Mouse (Mus musculus): ENCODE data around the gene Mfge8.

Gene Mfge8

GRCm38 (mm10) chr7:79130385-79130784, 18.5 kb downstream of the Mfge8 start:
- DNase-seq (ENCODE audit: low spot score in 2 of 2), result no peak

- no peak for DNase-seq (ENCODE audit: low spot score in 2 of 2)
These were observed 19.0 kb downstream of the Mfge8 start for GRCm38 (mm10) chr7:79129883-79130282.

GRCm38 (mm10) chr7:79123465-79123864, 25.4 kb downstream of the Mfge8 start:
- DNase-seq (ENCODE audit: low spot score in 2 of 2), result no peak

DNA sequence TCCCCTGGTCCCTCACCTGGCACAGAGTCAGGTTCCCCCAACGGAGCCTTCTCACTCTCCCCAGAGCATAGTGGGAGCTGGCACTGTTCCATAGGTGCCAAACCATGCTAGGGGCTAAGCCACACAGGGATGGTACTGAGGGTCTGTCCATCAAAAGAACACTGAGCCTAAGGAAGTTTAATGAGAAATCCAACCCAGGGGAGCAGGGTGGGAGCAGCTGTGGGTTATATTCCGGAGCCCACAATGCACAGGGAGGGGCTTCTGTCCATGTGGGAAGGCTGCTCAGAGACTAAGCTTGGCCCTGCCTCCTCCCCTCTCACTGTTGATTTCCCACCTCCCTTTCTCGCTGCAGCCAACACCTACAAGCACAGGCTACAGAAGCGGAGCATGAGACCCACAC, 35.0 kb downstream of the Mfge8 start:
- no peak for DNase-seq (ENCODE audit: low spot score in 2 of 2)

GRCm38 (mm10) chr7:79096492-79096891, 52.4 kb downstream of the Mfge8 start:
- DNase-seq (ENCODE audit: low spot score in 2 of 2), result no peak

DNA sequence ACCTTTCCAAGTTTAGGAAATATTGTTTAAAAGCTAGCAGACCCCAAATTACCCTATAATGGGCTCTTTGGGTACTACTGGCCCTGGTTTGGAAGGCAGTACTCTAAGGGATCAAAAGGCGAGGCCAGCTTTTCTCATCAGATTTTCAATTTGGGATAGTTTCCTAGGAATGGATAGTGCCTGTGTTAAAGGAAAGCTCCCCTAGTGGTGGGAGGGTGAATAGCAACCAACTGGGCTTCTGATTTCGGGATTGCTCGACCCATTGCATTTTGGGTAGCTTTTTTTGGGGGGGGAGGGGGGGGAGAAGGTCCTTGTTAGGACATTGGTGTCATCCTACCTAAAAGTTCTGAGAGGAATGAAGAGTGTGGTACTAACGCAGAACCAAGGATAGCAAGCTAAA, 59.7 kb downstream of the Mfge8 start:
- DNase-seq (ENCODE audit: low spot score in 2 of 2), result no peak

Measured in spleen, postnatal 4 days (tissue).